ENCODE assay signal across 17 mouse cellular contexts in genomic region chr6:55337242-55337641, GRCm38 (mm10). TPM values are rescaled to one million over a fixed set of nuclear protein-coding genes. Genes with fewer than 3 reads are reported as not detected.
DNase-seq lines count a peak whose midpoint lies in the region; ATAC-seq and TF ChIP-seq lines count a peak whose summit lies in the region.
"Had no signal": no experiment of that assay in that cellular context is flagged by ENCODE, and none has a peak within 500 bp of the region (broad histone marks: within the 10 kb centered on the region; RNA-seq: fewer than 3 reads in every experiment).

No protein-coding gene starts in this region.

- WGBS in heart, adult 2 months = 43% methylated on average over 5 of the region's 5 CpGs
- 42% methylated on average over 5 of the region's 5 CpGs for WGBS in liver, embryonic 13.5 days (ENCODE audit: insufficient replicate concordance)

- H3K4me1 ChIP-seq in heart, adult 2 months (ENCODE audit: control insufficient read depth, insufficient read depth, low read length) = peaks cover 7% of the 10 kb centered on the region
- H3K4me1 ChIP-seq in liver, embryonic 13.5 days (replicated peaks) = peaks cover 88% of the 10 kb centered on the region

- H3K9me3 ChIP-seq in liver, embryonic 13.5 days (replicated peaks) = no peaks in the 10 kb centered on the region
- H3K9me3 ChIP-seq: hindbrain, embryonic 15.5 days had no signal

- H3K9ac ChIP-seq in heart, adult 2 months (ENCODE audit: low read depth, low read length) = peak overlapping the region; percentile 91
- H3K9ac ChIP-seq in liver, embryonic 13.5 days = peak overlapping the region; percentile 77
- H3K9ac ChIP-seq: hindbrain, embryonic 15.5 days had no signal

- H3K4me2 ChIP-seq in liver, embryonic 13.5 days = peak overlapping the region; percentile 69
- H3K4me2 ChIP-seq: hindbrain, embryonic 15.5 days had no signal

- TF ChIP-seq EP300 in heart, adult 2 months (IDR thresholded peaks at IDR 0.05; ENCODE audit: insufficient read depth, low read depth, low read length) = no peak

- no peaks in the 10 kb centered on the region for H3K36me3 ChIP-seq in heart, adult 2 months (ENCODE audit: control insufficient read depth, insufficient read depth, low read length)
- H3K36me3 ChIP-seq in liver, embryonic 13.5 days = no peaks in the 10 kb centered on the region
- H3K36me3 ChIP-seq: hindbrain, embryonic 15.5 days had no signal

- peak overlapping the region; percentile 59 for H3K4me3 ChIP-seq in heart, adult 2 months
- peak overlapping the region; percentile 48 for H3K4me3 ChIP-seq in liver, embryonic 13.5 days (replicated peaks)
- H3K4me3 ChIP-seq: hindbrain, embryonic 15.5 days had no signal

- no peak for TF ChIP-seq CTCF in heart, adult 2 months (IDR thresholded peaks at IDR 0.05)

- H3K27ac ChIP-seq in heart, adult 2 months = peak overlapping the region; percentile 82
- H3K27ac ChIP-seq in liver, embryonic 13.5 days = peak overlapping the region; percentile 89
- H3K27ac ChIP-seq: hindbrain, embryonic 15.5 days had no signal

- H3K27me3 ChIP-seq in heart, adult 2 months (ENCODE audit: control insufficient read depth, insufficient read depth, low read length) = no peaks in the 10 kb centered on the region
- H3K27me3 ChIP-seq in liver, embryonic 13.5 days = no peaks in the 10 kb centered on the region
- H3K27me3 ChIP-seq: Patski had no signal

- no peak for TF ChIP-seq POLR2A in heart, adult 2 months (IDR thresholded peaks at IDR 0.05; ENCODE audit: insufficient read depth, low read depth, low read length)

- intact Hi-C loops in heart, adult 2 months (cut with DNase I) = no loop called here
- intact Hi-C loops in heart, postnatal 36 days (cut with DNase I) = loop anchor here (5.0 kb wide), 1 partner anchor 40 kb away; no protein-coding TSS in a partner anchor

- DNase-seq in heart, adult 2 months = no peak
- no peak for DNase-seq in heart, postnatal 36 days
- peak; percentile 45 to 65 for DNase-seq in kidney, postnatal 25 days
- DNase-seq in kidney, postnatal 4 days = no peak
- peak; percentile 83 for DNase-seq in MEL-GATA-1-ER (ENCODE audit: extremely low read depth, low read depth)
- no peak for DNase-seq in liver, embryonic 13.5 days
- DNase-seq: adrenal gland, postnatal 14 days; B cell, adult 2 months; cerebellum, adult 9-10 months; lung, postnatal 4 days had no signal

- H3K79me2 ChIP-seq in heart, adult 2 months (replicated peaks; ENCODE audit: control insufficient read depth, insufficient read depth, low read length) = no peaks in the 10 kb centered on the region

- no peak for ATAC-seq in liver, embryonic 13.5 days (ENCODE audit: low read depth)
- ATAC-seq in inflammation-experienced regulatory T-cells, adult 6 months = no peak
- no peak for ATAC-seq in megakaryocyte-erythroid progenitor cell, adult 5-6 weeks (replicated peaks; ENCODE audit: low FRiP score, low TSS enrichment, poor library complexity, severe bottlenecking)
- ATAC-seq: Patski had no signal

RNA-seq across cellular contexts. Expression of gene Aqp1, which starts 1.0 kb away (rescaled TPM):
- 100 to 1,000 TPM; 377 to 449 TPM for total RNA-seq in heart, adult 2 months (2021)
- 433 and 638 TPM in 2 replicates for polyA plus RNA-seq in heart, adult 2 months (2012; rRNA removed)
- total RNA-seq in heart, postnatal 36 days (2021) = 100 to 1,000 TPM; 360 to 594 TPM
- polyA plus RNA-seq in liver, embryonic 13.5 days (2015; fragmentation: Nextera tagmentation; extraction: Ambion mirVana) = 41.7 and 45.2 TPM in 2 replicates
- not detected for polyA plus RNA-seq in inflammation-experienced regulatory T-cells, adult 6 months (2017; shearing (Covaris generic))
- 441 and 451 TPM in 2 replicates for total RNA-seq in megakaryocyte-erythroid progenitor cell, adult 5-6 weeks (2014; fragmentation: Nextera tagmentation)
- total RNA-seq in megakaryocyte-erythroid progenitor cell, adult 5-6 weeks (2017) = 409 and 437 TPM in 2 replicates

RNA-seq across cellular contexts. Expression of gene Ghrhr, which starts 38.9 kb away (rescaled TPM):
- not detected for total RNA-seq in heart, adult 2 months (2021)
- polyA plus RNA-seq in heart, adult 2 months (2012; rRNA removed) = not detected in 2 replicates
- not detected for total RNA-seq in heart, postnatal 36 days (2021)
- polyA plus RNA-seq in liver, embryonic 13.5 days (2015; fragmentation: Nextera tagmentation; extraction: Ambion mirVana) = 0.06 and 0.08 TPM in 2 replicates
- not detected for polyA plus RNA-seq in inflammation-experienced regulatory T-cells, adult 6 months (2017; shearing (Covaris generic))
- total RNA-seq in megakaryocyte-erythroid progenitor cell, adult 5-6 weeks (2014; fragmentation: Nextera tagmentation) = not detected in 2 replicates
- not detected in 2 replicates for total RNA-seq in megakaryocyte-erythroid progenitor cell, adult 5-6 weeks (2017)
- total RNA-seq: adrenal gland, postnatal 14 days; gastrocnemius, adult 18-20 months; layer of hippocampus, postnatal 14 days had no signal
- polyA plus RNA-seq: hindbrain, embryonic 15.5 days; stomach, embryonic 14.5 days had no signal

Comparison
In these comparisons a context has a peak if more than half of its experiments do, and no peak if none do; other contexts are left out.
1. DNase-seq: peak in kidney, postnatal 25 days (2 of 2) and MEL-GATA-1-ER (single experiment); none in heart, adult 2 months (0 of 2), heart, postnatal 36 days (0 of 2), kidney, postnatal 4 days (0 of 2) and liver, embryonic 13.5 days (single experiment).